Mouse (Mus musculus) neutrophil, adult 59 days (primary cell): Measurements from ENCODE around the gene Ncstn. TPM values are rescaled to one million over a fixed set of nuclear protein-coding genes. Genes with fewer than 3 reads are reported as not detected.

Experiments
- total RNA-seq, 2 experiments: library from RNA; stranded (reverse); gene quantifications; 1 replicate in 1 of 2; 2 replicates in 1 of 2; pipeline ENCODE4 v1.2.4; 2023

Gene Ncstn
- total RNA-seq: 10 to 100 TPM; 78.7 to 87.7 TPM

GRCm38 (mm10) chr1:172082101-172082898, at the start of gene Ncstn, which contains the start of gene Copa:
Ncstn (minus strand) TSS chr1:172082795.
Copa (plus strand) TSS chr1:172082529.

GRCm38 (mm10) chr1:172126376-172127347, 44.1 kb upstream of the Ncstn start, which contains the start of gene Pex19:
Pex19 (plus strand) TSS chr1:172126755.

DNA sequence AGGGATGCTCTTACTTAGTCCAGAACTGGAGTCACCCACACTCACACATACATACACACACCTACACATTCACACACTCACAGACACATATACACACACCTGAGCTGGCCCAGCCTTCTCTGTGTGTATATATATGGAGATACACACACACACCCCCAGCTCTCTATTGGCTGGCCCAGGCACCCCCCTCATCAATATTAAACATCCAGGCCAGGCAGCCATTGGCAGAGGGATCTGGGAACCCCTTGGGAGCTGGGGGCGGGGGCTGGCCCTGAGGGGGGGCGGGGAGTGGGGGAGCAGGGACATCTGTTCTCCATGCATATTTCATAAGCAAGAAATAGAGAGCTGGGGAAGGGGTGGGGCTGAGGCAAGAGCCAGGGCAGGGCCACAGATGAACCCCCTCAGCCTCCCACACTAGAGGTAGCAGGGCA, 25.1 kb downstream of the Ncstn start, which contains the start of gene Nhlh1:
Gene Nhlh1, minus strand, starts transcription at position 83 of the 431 bp plus-strand sequence.

DNA sequence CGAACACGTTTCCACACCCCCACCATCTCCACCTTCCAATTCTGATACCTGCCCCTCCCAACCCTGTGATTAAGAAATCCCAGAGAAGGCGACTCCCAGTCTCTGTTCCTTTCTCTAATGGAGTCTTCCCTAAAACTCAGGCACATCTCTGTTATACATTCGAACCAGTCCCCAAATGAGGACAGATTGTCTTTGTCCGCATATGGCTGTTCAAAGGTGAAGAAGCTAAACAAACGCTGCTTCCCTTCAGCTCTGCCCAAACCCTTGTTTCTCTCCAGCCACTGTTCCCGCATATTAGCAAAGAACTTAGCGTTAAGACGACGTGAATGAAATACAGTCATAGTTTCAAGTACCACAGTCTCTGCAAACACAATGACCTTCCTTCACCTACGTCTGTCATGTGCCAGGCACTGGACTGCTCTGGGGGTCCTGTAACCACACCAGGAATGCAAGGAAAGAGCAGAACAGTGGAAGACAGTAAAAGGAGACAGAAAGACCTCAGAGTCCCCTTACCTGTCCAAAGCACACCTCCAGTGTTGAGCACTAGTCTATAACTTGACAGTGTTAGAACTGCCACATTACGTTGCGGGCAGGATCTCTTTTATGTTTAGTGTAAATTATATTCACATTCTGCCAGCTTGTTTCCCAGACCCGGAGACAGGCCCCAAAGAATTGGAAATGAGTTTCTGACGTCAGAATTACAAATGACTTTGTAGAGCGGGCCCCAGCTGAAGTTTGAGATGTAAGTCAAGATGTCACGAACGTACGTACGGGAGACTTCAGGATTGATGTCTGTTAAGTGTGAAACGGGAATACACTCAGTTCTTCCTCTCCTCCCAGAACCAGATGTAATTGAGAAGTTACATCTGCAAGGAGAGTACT, 54.0 kb downstream of the Ncstn start, which contains the start of gene Vangl2:
Gene Vangl2, minus strand, starts transcription at position 51 of the 882 bp plus-strand sequence.

Other genes with a start within 250 kb of the Ncstn start
- 100 to 1,000 TPM; 280 to 294 TPM for gene Cd84, start 243.1 kb downstream of the Ncstn start, total RNA-seq
- gene Gm10521, start 187.1 kb downstream of the Ncstn start, total RNA-seq: 10 to 100 TPM; 30.8 to 32.4 TPM
- 1 to 10 TPM; 1.5 to 4.2 TPM for gene Slamf6, start 165.3 kb downstream of the Ncstn start, total RNA-seq
- gene Vangl2, start 54.4 kb downstream of the Ncstn start, total RNA-seq: 1 to 10 TPM in 1 of 2 experiments, under 1 TPM in 1; 0.82 to 1.9 TPM
- not detected for gene Nhlh1, start 25.2 kb downstream of the Ncstn start, total RNA-seq
- gene Copa, start 266 bp downstream of the Ncstn start, total RNA-seq: 100 to 1,000 TPM; 114 to 133 TPM
- gene Pex19, start 44.0 kb upstream of the Ncstn start, total RNA-seq: 10 to 100 TPM; 29.9 to 31.7 TPM
- 10 to 100 TPM; 51.5 to 52.9 TPM for gene Dcaf8, start 65.3 kb upstream of the Ncstn start, total RNA-seq
- gene Pea15a, start 124.0 kb upstream of the Ncstn start, total RNA-seq: 1 to 10 TPM; 6.0 to 9.3 TPM
- not detected for gene Casq1, start 137.1 kb upstream of the Ncstn start, total RNA-seq
- gene Atp1a4, start 175.6 kb upstream of the Ncstn start, total RNA-seq: not detected
- gene Igsf8, start 178.8 kb upstream of the Ncstn start, total RNA-seq: 10 to 100 TPM; 18.8 to 25.1 TPM
- gene Atp1a2, start 215.3 kb upstream of the Ncstn start, total RNA-seq: not detected
- gene Kcnj9, start 246.5 kb upstream of the Ncstn start, total RNA-seq: not detected